Mouse (Mus musculus) heart, embryonic 15.5 days (tissue): ENCODE data around the gene Tob2. TPM values are rescaled to one million over a fixed set of nuclear protein-coding genes. Genes with fewer than 3 reads are reported as not detected.

Source experiments
- ATAC-seq: fragments of 200-750 bp; cut with Nextera tagmentation; replicated peaks from 2 replicates; pipeline ENCODE4 v1.8.0; 2017; ENCODE audit warnings: low read depth, moderate TSS enrichment; ENCODE audit not compliant: insufficient number of reproducible peaks, insufficient read depth, low FRiP score
- H3K27ac ChIP-seq: fragments of 300-500 bp; sonication (generic); 2 replicates; pipeline ENCODE4 v1.5.1; 2015; ENCODE audit warnings: mild to moderate bottlenecking, inconsistent platforms
- H3K27me3 ChIP-seq: fragments of 300-500 bp; sonication (generic); 2 replicates; pipeline ENCODE4 v1.6.1; 2015; ENCODE audit warnings: inconsistent platforms
- H3K36me3 ChIP-seq: fragments of 300-500 bp; sonication (generic); 2 replicates; pipeline ENCODE4 v1.6.1; 2015; ENCODE audit warnings: mild to moderate bottlenecking, inconsistent platforms
- H3K4me1 ChIP-seq: fragments of 300-500 bp; sonication (generic); replicated peaks from 2 replicates; pipeline ENCODE4 v1.6.1; 2015; ENCODE audit warnings: inconsistent platforms
- H3K4me2 ChIP-seq: fragments of 300-500 bp; sonication (generic); 2 replicates; pipeline ENCODE4 v1.6.1; 2015; ENCODE audit warnings: inconsistent platforms, mild to moderate bottlenecking, moderate library complexity
- H3K4me3 ChIP-seq: fragments of 300-500 bp; sonication (generic); 2 replicates; pipeline ENCODE4 v1.5.1; 2015; ENCODE audit warnings: mild to moderate bottlenecking, inconsistent platforms
- H3K9ac ChIP-seq: fragments of 300-500 bp; sonication (generic); 2 replicates; pipeline ENCODE4 v1.6.1; 2015; ENCODE audit warnings: mild to moderate bottlenecking, inconsistent platforms
- H3K9me3 ChIP-seq: fragments of 300-500 bp; sonication (generic); replicated peaks from 2 replicates; pipeline ENCODE4 v1.6.1; 2016; ENCODE audit warnings: inconsistent platforms
- WGBS: fragments of 180-500 bp; shearing (Covaris S2); methylation state at CpG from one replicate; pipeline ENCODE4 v1.1.7; 2015; ENCODE audit warnings: mixed read lengths; 5-methylcytosine and 5-hydroxymethylcytosine counted together
- polyA plus RNA-seq: library from polyadenylated mRNA; unstranded; fragments of >200 nt; fragmentation: Nextera tagmentation; extraction: Ambion mirVana; gene quantifications from 2 replicates; pipeline ENCODE4 v1.2.1, GENCODE M21; 2015

Tob2 gene
- polyA plus RNA-seq, 1 experiment from 2014 or later, result 15.8 TPM

DNA sequence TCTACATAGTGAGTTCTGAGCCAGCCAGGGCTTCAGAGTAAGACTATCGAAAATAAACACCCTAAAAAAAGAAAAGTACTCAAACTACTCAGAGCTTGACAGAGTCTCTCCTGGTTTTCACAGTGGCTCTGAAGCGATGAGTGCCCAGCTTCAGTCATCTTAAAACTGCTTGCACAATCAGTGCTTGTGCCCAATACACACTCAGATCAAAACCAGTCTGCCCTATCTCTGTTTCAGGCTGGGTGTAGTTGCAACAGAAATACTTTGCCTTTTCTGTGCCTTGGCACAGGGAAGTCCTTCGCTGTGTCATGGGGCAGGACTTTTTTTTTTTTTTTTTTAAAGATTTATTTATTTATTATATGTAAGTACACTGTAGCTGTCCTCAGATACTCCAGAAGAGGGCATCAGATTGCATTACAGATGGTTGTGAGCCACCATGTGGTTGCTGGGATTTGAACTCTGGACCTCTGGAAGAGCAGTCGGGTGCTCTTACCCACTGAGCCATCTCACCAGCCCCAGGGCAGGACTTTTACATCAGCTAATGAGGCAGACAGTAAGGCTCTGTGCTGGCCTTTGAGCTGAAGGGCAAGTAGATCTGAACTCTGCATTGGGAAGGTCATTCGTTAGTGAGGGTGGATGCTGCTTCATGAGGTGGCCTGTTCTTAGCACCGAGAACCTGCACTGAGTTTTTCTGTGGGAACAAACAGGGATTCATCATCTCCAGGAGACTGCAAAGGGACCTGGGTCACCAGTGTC is 28.4 kb upstream of the Tob2 start:
- H3K4me1 ChIP-seq, result peaks cover 32% of the 10 kb centered on the region
- no peaks in the 10 kb centered on the region for H3K9me3 ChIP-seq
- H3K9ac ChIP-seq, result no peak overlapping the region
- no peak for ATAC-seq
- no peak overlapping the region for H3K4me2 ChIP-seq
- no peak overlapping the region for H3K27ac ChIP-seq
- no peak overlapping the region for H3K4me3 ChIP-seq
- no peaks in the 10 kb centered on the region for H3K27me3 ChIP-seq
- WGBS, result 75% methylated on average over 6 of the region's 6 CpGs
- H3K36me3 ChIP-seq, result peaks cover 31% of the 10 kb centered on the region

DNA sequence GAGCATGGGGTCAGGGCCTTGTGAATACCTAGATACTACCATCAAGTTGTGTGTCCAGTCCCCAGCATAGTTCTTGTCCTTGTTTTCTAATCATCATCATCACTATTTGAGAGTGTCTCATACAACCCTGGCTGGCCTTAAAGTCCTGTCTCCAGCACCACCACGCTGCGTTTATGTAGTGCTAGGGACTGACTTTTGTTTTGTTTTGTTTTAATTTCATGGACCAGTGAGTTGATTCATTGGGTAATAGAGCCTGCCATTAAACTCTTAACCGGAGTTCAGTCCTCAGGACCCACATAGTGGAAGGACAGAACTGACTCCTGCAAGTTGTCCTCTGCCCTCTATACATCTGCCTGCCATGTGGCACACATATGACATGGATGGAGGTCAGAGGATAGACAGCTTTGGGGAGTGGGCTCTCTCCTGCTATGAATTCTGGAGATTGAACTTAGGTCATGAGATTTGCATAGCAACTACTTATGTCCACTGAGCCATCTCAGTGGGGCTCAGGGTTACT is 26.9 kb upstream of the Tob2 start:
- ATAC-seq, result no peak
- WGBS, result 94% methylated on average over 3 of the region's 3 CpGs
- Histone ChIP-seq H3K27ac (no peak overlapping the region), H3K27me3 (no peaks in the 10 kb centered on the region), H3K9me3 (no peaks in the 10 kb centered on the region), H3K4me2 (no peak overlapping the region), H3K4me3 (no peak overlapping the region), H3K36me3 (peaks cover 17% of the 10 kb centered on the region; the same call in 1 of the 2 replicates), H3K9ac (no peak overlapping the region), H3K4me1 (peaks cover 43% of the 10 kb centered on the region)

DNA sequence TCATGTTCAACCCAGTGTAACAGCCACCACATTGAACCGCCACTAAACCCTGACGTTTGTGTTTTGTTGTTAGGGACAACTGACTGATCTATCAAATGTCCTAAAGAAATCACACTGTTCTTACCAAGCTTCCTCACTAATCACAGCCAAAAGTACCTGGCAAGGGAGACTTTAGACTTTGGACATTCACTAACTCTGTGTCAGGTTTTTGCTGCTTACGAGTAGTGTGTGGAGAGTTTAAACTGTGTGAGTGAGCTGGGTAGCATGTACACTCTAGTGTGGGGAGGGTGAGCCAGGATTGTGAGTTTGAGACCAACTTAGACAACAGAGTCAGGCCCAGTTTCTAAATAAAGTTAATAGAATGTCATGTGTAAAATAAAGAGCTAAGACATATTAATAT is 23.8 kb upstream of the Tob2 start:
- H3K4me1 ChIP-seq, result peaks cover 58% of the 10 kb centered on the region
- no peak overlapping the region for H3K9ac ChIP-seq
- no peak for ATAC-seq
- 87% methylated on average over 3 of the region's 3 CpGs for WGBS
- H3K9me3 ChIP-seq, result no peaks in the 10 kb centered on the region
- H3K4me3 ChIP-seq, result no peak overlapping the region
- H3K27me3 ChIP-seq, result no peaks in the 10 kb centered on the region
- H3K27ac ChIP-seq, result no peak overlapping the region
- 0 out of 2 replicates have a peak, but pooled peaks cover 3% of the 10 kb centered on the region for H3K36me3 ChIP-seq
- H3K4me2 ChIP-seq, result no peak overlapping the region

DNA sequence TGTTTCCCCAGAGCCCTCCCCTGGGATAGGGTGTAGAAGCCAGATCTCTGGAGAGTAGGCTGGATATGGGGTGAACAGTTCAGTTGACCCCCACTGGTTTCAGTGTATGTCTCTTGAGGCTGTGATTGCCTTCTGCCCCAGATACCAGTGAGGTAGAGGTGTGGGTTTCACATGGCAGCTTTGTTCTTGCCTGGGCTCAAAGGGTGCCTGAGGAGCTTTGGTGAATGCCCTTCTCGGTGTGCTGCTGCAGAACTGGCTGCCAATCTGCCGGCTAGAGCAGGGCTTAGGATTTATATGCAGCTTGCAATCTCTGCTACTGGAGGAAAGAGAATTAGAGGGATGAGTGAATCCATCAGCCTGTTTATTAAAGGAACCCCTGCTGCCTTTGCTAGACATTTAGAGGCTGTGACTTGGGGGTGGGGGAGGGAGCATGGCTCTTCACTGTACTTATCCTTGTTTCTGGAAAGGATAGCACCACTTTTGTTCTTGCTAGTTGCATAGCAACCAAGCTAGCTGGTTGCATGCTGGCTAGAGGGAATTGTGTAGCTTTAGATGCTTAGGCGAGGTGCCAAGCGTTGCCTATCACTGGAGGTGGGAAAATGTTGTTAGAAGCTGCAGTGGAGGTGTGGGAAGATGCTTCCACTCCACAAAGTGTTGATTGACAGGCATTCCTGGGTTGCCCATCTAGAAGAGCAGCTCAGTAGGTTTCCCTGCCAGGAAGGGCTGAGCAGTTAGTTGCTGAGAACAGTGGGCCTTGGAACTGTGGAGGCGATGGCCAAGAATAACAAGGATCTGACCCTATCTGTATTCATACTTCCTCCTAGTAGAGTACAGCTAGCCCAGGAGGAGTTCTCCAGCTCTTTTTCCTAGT is 21.2 kb upstream of the Tob2 start:
- H3K27ac ChIP-seq, result peak overlapping the region; percentile 66
- WGBS, result 21% methylated on average over 5 of the region's 5 CpGs
- H3K4me3 ChIP-seq, result no peak overlapping the region
- no peak overlapping the region for H3K9ac ChIP-seq
- peaks cover 54% of the 10 kb centered on the region for H3K4me1 ChIP-seq
- no peaks in the 10 kb centered on the region for H3K9me3 ChIP-seq
- ATAC-seq, result peak; percentile 71
- H3K4me2 ChIP-seq, result peak overlapping the region; percentile 14
- H3K36me3 ChIP-seq, result 0 out of 2 replicates have a peak, but pooled peaks cover 3% of the 10 kb centered on the region
- no peaks in the 10 kb centered on the region for H3K27me3 ChIP-seq

DNA sequence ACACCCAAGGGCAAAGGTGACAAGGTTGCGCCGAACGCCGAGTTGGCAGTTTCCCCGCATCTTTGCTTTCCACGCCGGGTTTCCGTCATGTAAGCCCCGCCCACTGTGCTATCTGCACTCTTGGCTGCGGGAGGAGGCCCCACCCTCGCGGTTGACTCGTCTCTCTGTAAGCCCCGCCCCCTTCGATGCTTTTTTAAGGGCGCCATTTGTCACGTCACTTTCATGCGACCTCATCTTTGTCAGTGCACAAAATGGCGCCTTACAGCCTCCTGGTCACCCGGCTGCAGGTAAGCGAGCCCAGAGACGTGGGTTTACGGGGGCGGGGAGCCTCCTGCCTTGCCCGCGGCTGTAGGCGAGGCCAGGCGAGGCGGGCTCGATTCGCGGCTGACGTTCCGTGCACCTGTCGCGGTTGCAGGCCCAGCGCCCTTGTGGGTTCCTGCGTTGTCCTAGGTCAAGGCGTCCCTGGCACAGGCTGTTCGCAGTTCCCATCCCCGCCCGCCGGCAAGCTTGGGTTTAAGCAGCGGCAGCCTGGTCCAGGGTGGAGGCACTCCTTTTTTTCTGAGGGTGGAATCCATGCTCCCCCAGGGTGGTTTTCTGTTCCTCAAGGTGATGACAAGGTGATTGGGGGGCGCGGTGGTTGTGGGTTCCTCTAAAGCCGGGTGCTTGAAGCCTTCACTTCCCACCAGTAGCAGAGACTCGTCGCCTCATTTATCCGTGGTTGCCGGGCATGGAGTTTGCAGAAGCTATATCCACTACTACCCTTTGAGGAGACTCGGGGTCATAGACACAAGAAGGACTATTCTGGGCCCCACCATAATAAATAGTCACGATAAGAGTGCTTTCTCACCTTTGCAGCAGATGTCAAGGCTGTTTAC is 13.9 kb upstream of the Tob2 start, which contains the start of gene Aco2:
TSS of gene Aco2 (plus strand) at position 48 of the 875 bp plus-strand sequence.
- no peaks in the 10 kb centered on the region for H3K9me3 ChIP-seq
- no peaks in the 10 kb centered on the region for H3K27me3 ChIP-seq
- peaks cover 29% of the 10 kb centered on the region for H3K4me1 ChIP-seq
- H3K4me3 ChIP-seq, result peak within 1 kb of the TSS; percentile 94
- peak; percentile 90 for ATAC-seq
- peak within 1 kb of the TSS; percentile 95 for H3K27ac ChIP-seq
- under 1% methylated on average over 53 of the region's 53 CpGs for WGBS
- peak within 1 kb of the TSS; percentile 68 for H3K4me2 ChIP-seq
- H3K9ac ChIP-seq, result peak within 1 kb of the TSS; percentile 92
- H3K36me3 ChIP-seq, result peaks cover 32% of the 10 kb centered on the region

DNA sequence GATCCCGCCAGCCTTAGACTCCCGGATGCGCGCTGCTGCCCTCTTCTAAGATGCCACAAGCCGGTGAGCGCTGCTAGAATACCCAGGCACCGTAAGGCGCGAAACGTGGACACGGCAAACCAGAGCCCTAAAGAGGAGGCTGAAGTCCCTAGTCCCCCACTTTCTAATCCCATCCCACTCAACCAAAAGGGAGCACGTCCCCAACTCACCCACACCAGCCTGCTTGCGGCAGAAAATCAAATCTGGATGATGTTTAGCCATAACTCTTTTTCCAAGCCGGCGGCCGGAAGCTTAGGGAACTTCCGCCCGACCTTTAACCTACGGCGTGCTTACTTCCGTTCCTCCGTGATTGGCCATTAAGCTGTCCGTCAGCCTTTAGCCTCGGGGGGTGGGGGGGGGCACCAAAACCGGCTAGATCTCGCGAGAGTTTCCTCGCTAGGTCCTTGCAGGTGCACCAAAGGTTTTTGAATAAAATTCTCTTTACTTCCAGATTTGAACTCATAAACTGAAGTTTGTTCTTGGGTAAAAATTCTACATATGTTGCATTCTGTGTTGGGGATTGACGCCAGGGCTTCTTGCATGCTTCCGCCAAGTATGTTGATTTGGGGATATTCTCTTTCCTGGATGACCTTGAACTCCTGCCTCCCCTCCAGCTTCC is 13.1 kb upstream of the Tob2 start, which contains the start of gene Phf5a:
TSS of gene Phf5a (minus strand) at position 308 of the 658 bp plus-strand sequence.
- ATAC-seq, result peak; percentile 89
- under 1% methylated on average over 30 of the region's 30 CpGs for WGBS
- H3K27ac ChIP-seq, result peak within 1 kb of the TSS; percentile 95
- peaks cover 25% of the 10 kb centered on the region for H3K4me1 ChIP-seq
- H3K27me3 ChIP-seq, result no peaks in the 10 kb centered on the region
- peak within 1 kb of the TSS; percentile 94 for H3K4me3 ChIP-seq
- H3K4me2 ChIP-seq, result peak within 1 kb of the TSS; percentile 68
- peak within 1 kb of the TSS; percentile 92 for H3K9ac ChIP-seq
- H3K36me3 ChIP-seq, result peaks cover 37% of the 10 kb centered on the region
- H3K9me3 ChIP-seq, result no peaks in the 10 kb centered on the region

DNA sequence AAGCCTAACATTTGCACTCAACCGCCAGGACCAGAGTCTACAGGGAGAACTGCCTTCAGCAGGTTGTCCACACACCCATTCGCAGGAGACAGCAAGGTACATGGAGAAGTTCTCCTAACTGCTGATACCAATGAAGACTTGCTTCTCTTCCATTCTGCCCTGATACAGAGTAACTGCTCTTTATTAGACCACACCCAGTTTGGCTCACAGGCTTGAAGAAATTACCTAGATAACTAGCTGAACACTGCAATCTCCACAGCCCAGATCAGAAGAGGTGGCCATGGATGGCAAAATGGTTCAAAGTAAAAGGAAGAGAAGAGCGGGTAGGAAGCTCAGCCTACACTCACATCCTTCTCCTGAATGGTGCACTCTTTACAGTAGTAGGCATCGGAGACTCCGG is 11.4 kb upstream of the Tob2 start:
- Histone ChIP-seq H3K27me3 (no peaks in the 10 kb centered on the region), H3K4me1 (peaks cover 17% of the 10 kb centered on the region), H3K27ac (no peak overlapping the region), H3K4me3 (no peak overlapping the region), H3K4me2 (no peak overlapping the region), H3K9ac (no peak overlapping the region), H3K36me3 (peaks cover 53% of the 10 kb centered on the region), H3K9me3 (no peaks in the 10 kb centered on the region)
- no peak for ATAC-seq
- WGBS, result 95% methylated on average over 5 of the region's 5 CpGs

DNA sequence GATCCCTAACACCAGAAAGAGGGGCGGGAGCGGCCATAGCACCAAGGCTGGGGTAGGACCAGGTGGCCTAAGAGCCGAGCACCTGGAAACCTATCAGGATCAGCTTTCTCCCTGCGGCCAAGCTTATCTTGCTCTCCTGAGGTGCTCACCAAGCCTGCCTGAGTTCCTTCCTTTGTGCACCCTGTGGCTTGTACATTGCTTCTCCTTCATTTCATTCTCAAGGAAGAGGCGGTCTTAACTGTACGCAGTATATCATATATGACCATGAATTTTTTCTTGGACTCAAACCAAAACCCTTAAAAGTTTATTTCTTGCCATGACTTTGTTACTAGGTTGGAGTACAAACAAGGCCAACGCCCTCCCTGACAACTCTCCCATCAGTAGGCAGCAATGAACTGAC is 5.6 kb upstream of the Tob2 start:
- no peak for ATAC-seq

DNA sequence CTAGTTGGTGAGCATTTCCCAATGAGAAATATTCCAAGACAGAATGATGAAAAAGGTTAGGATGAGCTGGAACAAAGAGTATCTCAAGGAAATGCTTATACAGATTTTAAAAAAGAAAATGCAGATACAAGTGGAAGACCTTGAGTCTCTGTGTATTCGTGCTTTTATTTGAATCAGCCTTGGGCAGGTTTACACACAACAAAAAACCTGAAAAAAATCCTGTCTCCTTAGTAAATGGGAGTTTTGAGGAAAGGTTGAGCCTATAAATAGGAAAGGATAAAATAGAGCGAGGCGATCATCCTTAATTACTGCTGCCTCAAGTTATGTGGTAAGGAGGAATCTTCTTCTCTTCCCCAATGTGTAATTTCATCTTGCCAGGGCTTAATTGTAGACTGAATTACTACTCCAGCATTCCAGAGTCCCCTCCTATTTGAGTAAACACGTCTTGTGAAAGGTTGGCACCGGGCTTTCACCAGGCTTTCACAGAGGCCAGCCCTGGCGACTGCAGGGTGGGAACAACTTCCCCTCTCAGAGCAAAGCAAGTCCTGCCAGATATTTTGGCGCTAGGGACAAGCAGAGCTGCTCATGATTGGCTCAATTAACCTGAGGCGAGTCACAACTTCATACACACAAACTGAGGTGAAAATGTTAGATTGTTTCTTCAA is 2.0 kb upstream of the Tob2 start:
- Histone ChIP-seq H3K4me2 (peak overlapping the region; percentile 91), H3K9ac (no peak overlapping the region), H3K9me3 (no peaks in the 10 kb centered on the region), H3K4me3 (no peak overlapping the region), H3K27ac (peak overlapping the region; percentile 53), H3K27me3 (no peaks in the 10 kb centered on the region), H3K4me1 (peaks cover 11% of the 10 kb centered on the region), H3K36me3 (peaks cover 11% of the 10 kb centered on the region; the same call in 1 of the 2 replicates)
- ATAC-seq, result no peak
- WGBS, result 39% methylated on average over 8 of the region's 8 CpGs

More for the DNA sequence above, 5.6 kb upstream of the Tob2 start:
- Histone ChIP-seq H3K9me3 (no peaks in the 10 kb centered on the region), H3K27me3 (no peaks in the 10 kb centered on the region), H3K9ac (no peak overlapping the region), H3K4me3 (no peak overlapping the region), H3K36me3 (peaks cover 46% of the 10 kb centered on the region), H3K4me2 (no peak overlapping the region), H3K4me1 (peaks cover 7% of the 10 kb centered on the region), H3K27ac (no peak overlapping the region)
- WGBS, result 91% methylated on average over 7 of the region's 7 CpGs
